Mouse (Mus musculus) heart, embryonic 16.5 days (tissue): Measurements from ENCODE around the gene Mogat1. TPM values are rescaled to one million over a fixed set of nuclear protein-coding genes. Genes with fewer than 3 reads are reported as not detected.

ENCODE experiments used
- ATAC-seq: fragments of 200-750 bp; cut with Nextera tagmentation; replicated peaks from 2 replicates; pipeline ENCODE4 v1.8.0; 2017; ENCODE audit warnings: moderate number of reproducible peaks; ENCODE audit not compliant: insufficient read depth, low FRiP score; ENCODE audit errors: extremely low read depth
- H3K27ac ChIP-seq: fragments of 300-500 bp; sonication (generic); 2 replicates; pipeline ENCODE4 v1.5.1; 2014; ENCODE audit warnings: mild to moderate bottlenecking, low read length, control low read depth, moderate library complexity
- H3K27me3 ChIP-seq: fragments of 300-500 bp; sonication (generic); 2 replicates; pipeline ENCODE4 v1.6.1; 2014; ENCODE audit warnings: low read length, mixed read lengths; ENCODE audit not compliant: control insufficient read depth, insufficient read depth
- H3K36me3 ChIP-seq: fragments of 300-500 bp; sonication (generic); 2 replicates; pipeline ENCODE4 v1.6.1; 2014; ENCODE audit not compliant: control insufficient read depth, insufficient read depth
- H3K4me1 ChIP-seq: fragments of 300-500 bp; sonication (generic); 2 replicates; pipeline ENCODE4 v1.6.1; 2014; ENCODE audit warnings: low read length, mixed read lengths; ENCODE audit not compliant: control insufficient read depth, insufficient read depth
- H3K4me2 ChIP-seq: fragments of 300-500 bp; sonication (generic); 2 replicates; pipeline ENCODE4 v1.6.1; 2014; ENCODE audit warnings: low read depth, mild to moderate bottlenecking, control low read depth, low read length
- H3K4me3 ChIP-seq: fragments of 300-500 bp; sonication (generic); 2 replicates; pipeline ENCODE4 v1.5.1; 2014; ENCODE audit warnings: mild to moderate bottlenecking, control low read depth, low read length
- H3K9ac ChIP-seq: fragments of 300-500 bp; sonication (generic); 2 replicates; pipeline ENCODE4 v1.6.1; 2014; ENCODE audit warnings: low read length, control low read depth
- H3K9me3 ChIP-seq: fragments of 300-500 bp; sonication (generic); replicated peaks from 2 replicates; pipeline ENCODE4 v1.6.1; 2016; ENCODE audit warnings: low read length; ENCODE audit not compliant: control insufficient read depth
- WGBS: fragments of 180-500 bp; shearing (Covaris S2); extraction: QIAGEN DNeasy Blood & Tissue Kit; methylation state at CpG from one replicate; pipeline ENCODE4 v1.1.7; 2014; 5-methylcytosine and 5-hydroxymethylcytosine counted together
- polyA plus RNA-seq: library from polyadenylated mRNA; unstranded; fragments of >200 nt; fragmentation: Nextera tagmentation; extraction: Ambion mirVana; gene quantifications from 2 replicates; pipeline ENCODE4 v1.2.1, GENCODE M21; 2015

Mogat1 gene
- polyA plus RNA-seq, 1 experiment from 2014 or later, result 0.34 TPM

GRCm38 (mm10) chr1:78502527-78502926 lies 8.3 kb upstream of the Mogat1 start:
- Histone ChIP-seq H3K4me2 (no peak overlapping the region), H3K4me1 (no peaks in the 10 kb centered on the region), H3K27me3 (no peaks in the 10 kb centered on the region), H3K4me3 (no peak overlapping the region), H3K36me3 (no peaks in the 10 kb centered on the region), H3K9me3 (no peaks in the 10 kb centered on the region), H3K27ac (no peak overlapping the region), H3K9ac (no peak overlapping the region)
- 81% methylated on average over 6 of the region's 6 CpGs for WGBS
- ATAC-seq, result no peak

GRCm38 (mm10) chr1:78507137-78507536 lies 3.7 kb upstream of the Mogat1 start:
- Histone ChIP-seq H3K4me3 (no peak overlapping the region), H3K4me2 (no peak overlapping the region), H3K9me3 (no peaks in the 10 kb centered on the region), H3K4me1 (peaks cover 4% of the 10 kb centered on the region), H3K27me3 (peaks cover 9% of the 10 kb centered on the region; the same call in 1 of the 2 replicates), H3K9ac (no peak overlapping the region), H3K27ac (no peak overlapping the region), H3K36me3 (no peaks in the 10 kb centered on the region)
- 44% methylated on average over 1 of the region's 1 CpGs for WGBS
- no peak for ATAC-seq

GRCm38 (mm10) chr1:78511621-78512160 lies 900 bp downstream of the Mogat1 start, which contains the start of gene BC035947:
TSS of gene BC035947 (minus strand) at chr1:78512158.
- H3K27ac ChIP-seq, result no peak within 1 kb of the TSS
- no peaks in the 10 kb centered on the region for H3K36me3 ChIP-seq
- peak within 1 kb of the TSS; percentile 41 for H3K9ac ChIP-seq
- peak within 1 kb of the TSS; percentile 70 for H3K4me2 ChIP-seq
- peak within 1 kb of the TSS; percentile 43 for H3K4me3 ChIP-seq
- H3K4me1 ChIP-seq, result peaks cover 4% of the 10 kb centered on the region
- peaks cover 9% of the 10 kb centered on the region; the same call in 1 of the 2 replicates for H3K27me3 ChIP-seq
- ATAC-seq, result no peak; the same call in 1 of the 2 replicates
- 3% methylated on average over 25 of the region's 25 CpGs for WGBS
- no peaks in the 10 kb centered on the region for H3K9me3 ChIP-seq

GRCm38 (mm10) chr1:78512756-78513155 lies 2.0 kb downstream of the Mogat1 start:
- 71% methylated on average over 8 of the region's 8 CpGs for WGBS
- Histone ChIP-seq H3K9ac (no peak overlapping the region), H3K27me3 (peaks cover 9% of the 10 kb centered on the region; the same call in 1 of the 2 replicates), H3K4me1 (peaks cover 4% of the 10 kb centered on the region), H3K27ac (no peak overlapping the region), H3K36me3 (no peaks in the 10 kb centered on the region), H3K4me3 (no peak overlapping the region), H3K9me3 (no peaks in the 10 kb centered on the region), H3K4me2 (no peak overlapping the region)
- no peak for ATAC-seq

- H3K36me3 ChIP-seq, result no peaks in the 10 kb centered on the region
- ATAC-seq, result no peak
- no peak overlapping the region for H3K4me2 ChIP-seq
- H3K4me1 ChIP-seq, result no peaks in the 10 kb centered on the region
- 80% methylated on average over 7 of the region's 7 CpGs for WGBS
- peaks cover 3% of the 10 kb centered on the region; the same call in 1 of the 2 replicates for H3K9me3 ChIP-seq
- H3K27me3 ChIP-seq, result no peaks in the 10 kb centered on the region
- H3K9ac ChIP-seq, result no peak overlapping the region
- H3K4me3 ChIP-seq, result no peak overlapping the region
- H3K27ac ChIP-seq, result no peak overlapping the region
Measured at GRCm38 (mm10) chr1:78518907-78519306, 8.1 kb downstream of the Mogat1 start.

- H3K4me3 ChIP-seq, result no peak overlapping the region
- peaks cover 3% of the 10 kb centered on the region; the same call in 1 of the 2 replicates for H3K9me3 ChIP-seq
- no peaks in the 10 kb centered on the region for H3K27me3 ChIP-seq
- 47% methylated on average over 23 of the region's 23 CpGs for WGBS
- H3K36me3 ChIP-seq, result no peaks in the 10 kb centered on the region
- H3K9ac ChIP-seq, result no peak overlapping the region
- H3K4me1 ChIP-seq, result no peaks in the 10 kb centered on the region
- no peak for ATAC-seq
- no peak overlapping the region for H3K27ac ChIP-seq
- H3K4me2 ChIP-seq, result no peak overlapping the region
Measured at GRCm38 (mm10) chr1:78525189-78525886, 14.5 kb downstream of the Mogat1 start.

- H3K4me3 ChIP-seq, result no peak overlapping the region
- no peak overlapping the region for H3K4me2 ChIP-seq
- H3K9me3 ChIP-seq, result no peaks in the 10 kb centered on the region
- no peak overlapping the region for H3K9ac ChIP-seq
- no peaks in the 10 kb centered on the region for H3K27me3 ChIP-seq
- no peak for ATAC-seq
- 0 out of 2 replicates have a peak, but pooled peaks cover 2% of the 10 kb centered on the region for H3K4me1 ChIP-seq
- no peak overlapping the region for H3K27ac ChIP-seq
- H3K36me3 ChIP-seq, result no peaks in the 10 kb centered on the region
- WGBS, result 87% methylated on average over 3 of the region's 3 CpGs
Measured at GRCm38 (mm10) chr1:78528356-78528755, 17.6 kb downstream of the Mogat1 start.

- Histone ChIP-seq H3K4me2 (no peak overlapping the region), H3K9ac (no peak overlapping the region), H3K27me3 (no peaks in the 10 kb centered on the region), H3K36me3 (no peaks in the 10 kb centered on the region), H3K4me3 (no peak overlapping the region), H3K4me1 (0 out of 2 replicates have a peak, but pooled peaks cover 2% of the 10 kb centered on the region), H3K27ac (no peak overlapping the region), H3K9me3 (no peaks in the 10 kb centered on the region)
- WGBS, result 83% methylated on average over 8 of the region's 8 CpGs
- no peak for ATAC-seq
Measured at GRCm38 (mm10) chr1:78529011-78529410, 18.2 kb downstream of the Mogat1 start.

- Histone ChIP-seq H3K9ac (no peak overlapping the region), H3K9me3 (no peaks in the 10 kb centered on the region), H3K4me3 (no peak overlapping the region), H3K36me3 (no peaks in the 10 kb centered on the region), H3K27ac (no peak overlapping the region), H3K4me2 (no peak overlapping the region), H3K4me1 (0 out of 2 replicates have a peak, but pooled peaks cover 2% of the 10 kb centered on the region), H3K27me3 (no peaks in the 10 kb centered on the region)
- no peak for ATAC-seq
- WGBS, result 53% methylated on average over 7 of the region's 7 CpGs
Measured at GRCm38 (mm10) chr1:78530500-78531215, 19.9 kb downstream of the Mogat1 start.
